Mouse (Mus musculus) bone marrow macrophage, adult 2 months (primary cell): ENCODE data around the gene Tamm41.

ENCODE experiments used
- CTCF ChIP-seq: IDR thresholded peaks from 2 replicates; pipeline ENCODE4 v1.5.1; 2012; ENCODE audit warnings: low read depth, mild to moderate bottlenecking, low read length, moderate library complexity
- POLR2A ChIP-seq: IDR thresholded peaks from 2 replicates; pipeline ENCODE4 v1.6.1; 2012; ENCODE audit warnings: mild to moderate bottlenecking, low read depth, low read length, borderline replicate concordance

DNA sequence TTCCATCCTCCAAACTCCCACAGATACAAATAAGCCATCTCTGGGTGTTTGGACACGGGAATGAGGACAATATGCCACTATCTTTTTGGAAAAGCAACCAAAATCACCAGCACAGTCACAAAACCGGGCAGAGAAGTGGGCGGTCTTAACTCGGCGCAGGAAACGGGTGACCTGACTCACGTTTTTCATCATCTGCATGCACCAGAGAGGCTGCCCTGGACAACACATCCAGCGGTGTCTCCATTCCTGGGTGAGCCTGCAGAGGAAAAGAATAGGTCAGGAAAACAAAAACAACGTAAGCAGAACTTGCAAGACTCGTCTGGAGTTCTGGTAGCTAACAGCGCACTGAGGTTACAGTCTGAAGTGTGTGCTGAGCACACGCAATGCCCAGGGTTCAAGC, 79.9 kb downstream of the Tamm41 start:
- TF ChIP-seq CTCF (no peak), POLR2A (no peak)
